Mouse (Mus musculus): ENCODE measurements around the gene Fndc3b. TPM values are rescaled to one million over a fixed set of nuclear protein-coding genes. Genes with fewer than 3 reads are reported as not detected.

Gene Fndc3b
- polyA plus RNA-seq, 1 experiment from 2014 or later: 13.2 TPM

DNA sequence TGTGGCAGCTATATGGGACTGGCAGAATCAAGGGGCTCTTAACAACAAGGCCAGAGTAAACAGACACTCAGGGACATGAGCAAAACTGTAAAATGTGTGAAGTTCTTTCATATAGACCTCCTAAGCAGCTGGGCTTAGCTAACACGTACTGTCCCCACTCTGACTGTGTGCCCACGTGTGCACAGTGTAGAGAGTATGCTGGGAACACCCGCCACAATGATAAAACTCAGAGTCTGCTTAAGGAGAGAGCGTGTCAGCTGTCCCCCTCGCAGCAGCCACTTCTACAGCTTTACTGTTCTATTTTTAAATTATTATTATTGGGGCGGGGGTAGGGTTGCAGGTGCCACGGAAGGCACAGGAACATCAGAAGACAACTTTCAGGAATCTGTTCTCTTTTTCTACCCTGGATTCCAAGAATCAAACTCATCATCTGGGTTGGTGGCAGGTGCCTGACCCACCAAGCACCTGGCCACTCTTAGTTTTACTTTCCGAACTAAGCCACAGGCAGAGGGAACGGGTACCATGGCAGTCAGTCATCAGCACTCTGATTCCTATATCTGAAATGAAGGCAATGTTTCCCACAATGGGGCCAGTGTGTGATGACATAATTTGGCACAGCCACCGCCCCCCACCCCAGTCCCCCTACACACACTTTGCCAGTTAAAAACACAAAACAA is 133.6 kb downstream of the Fndc3b start:
- Histone ChIP-seq H3K4me3 (replicated peaks) (no peak overlapping the region), H3K9ac (no peak overlapping the region), H3K27me3 (no peaks in the 10 kb centered on the region), H3K9me3 (no peaks in the 10 kb centered on the region), H3K36me3 (replicated peaks) (no peaks in the 10 kb centered on the region), H3K4me2 (no peak overlapping the region), H3K27ac (no peak overlapping the region), H3K4me1 (peaks cover 35% of the 10 kb centered on the region)
- 93% methylated on average over 10 of the region's 10 CpGs for WGBS
- no peak for ATAC-seq (ENCODE audit: low FRiP score)

DNA sequence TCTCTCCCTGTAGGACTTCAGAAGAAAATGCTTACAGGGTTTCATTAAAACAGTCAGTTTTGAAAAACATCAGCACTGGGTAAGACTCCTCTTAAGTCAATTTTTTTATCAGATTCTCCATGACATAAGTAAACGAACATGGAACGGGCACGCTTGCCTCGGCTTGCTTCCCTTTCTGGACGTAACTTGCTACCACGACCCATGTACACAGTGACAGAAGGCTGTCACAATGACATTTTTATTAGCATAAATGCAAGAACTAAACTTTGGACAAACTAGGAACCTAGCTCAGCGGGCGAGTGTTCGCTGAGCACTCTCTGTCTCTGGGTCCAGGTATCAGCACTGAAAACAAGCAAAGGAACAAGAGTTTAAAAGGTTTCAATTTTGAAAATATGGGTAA is 136.9 kb downstream of the Fndc3b start:
- no peak for ATAC-seq (ENCODE audit: low FRiP score)
- Histone ChIP-seq H3K27ac (no peak overlapping the region; the same call in 1 of the 2 replicates), H3K4me2 (no peak overlapping the region)

DNA sequence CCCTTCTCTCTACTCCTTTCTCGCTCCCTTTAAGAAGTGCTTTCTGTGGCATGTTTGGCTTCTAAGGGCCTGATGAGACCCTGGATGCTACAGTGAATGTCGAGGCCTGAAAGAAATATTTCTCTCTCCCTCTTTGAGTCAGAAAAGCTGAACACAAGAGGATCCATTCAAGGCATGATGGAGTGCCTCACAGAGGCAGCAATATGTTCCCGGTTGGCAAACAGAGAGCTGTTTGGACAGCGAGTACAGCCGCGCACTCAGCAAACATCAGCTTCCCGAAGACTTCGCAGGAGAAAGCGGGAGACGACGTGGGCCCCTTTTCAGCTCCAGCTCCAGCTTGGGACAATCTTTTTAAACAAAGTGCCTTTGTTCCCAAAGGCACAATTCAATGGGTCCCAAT is 137.6 kb downstream of the Fndc3b start:
- Histone ChIP-seq H3K4me2 (peak overlapping the region; percentile 11; the same call in 1 of the 2 replicates), H3K4me3 (replicated peaks) (no peak overlapping the region), H3K4me1 (peaks cover 16% of the 10 kb centered on the region), H3K36me3 (replicated peaks) (no peaks in the 10 kb centered on the region), H3K27ac (peak overlapping the region; percentile 14; the same call in 1 of the 2 replicates), H3K9ac (no peak overlapping the region), H3K9me3 (no peaks in the 10 kb centered on the region), H3K27me3 (no peaks in the 10 kb centered on the region)
- no peak for ATAC-seq (ENCODE audit: low FRiP score)
- WGBS: 20% methylated on average over 11 of the region's 11 CpGs

More for the DNA sequence above, 136.9 kb downstream of the Fndc3b start:
- Histone ChIP-seq H3K36me3 (replicated peaks) (no peaks in the 10 kb centered on the region), H3K4me3 (replicated peaks) (no peak overlapping the region), H3K27me3 (no peaks in the 10 kb centered on the region), H3K9ac (no peak overlapping the region), H3K9me3 (no peaks in the 10 kb centered on the region), H3K4me1 (peaks cover 17% of the 10 kb centered on the region)
- 93% methylated on average over 9 of the region's 9 CpGs for WGBS

DNA sequence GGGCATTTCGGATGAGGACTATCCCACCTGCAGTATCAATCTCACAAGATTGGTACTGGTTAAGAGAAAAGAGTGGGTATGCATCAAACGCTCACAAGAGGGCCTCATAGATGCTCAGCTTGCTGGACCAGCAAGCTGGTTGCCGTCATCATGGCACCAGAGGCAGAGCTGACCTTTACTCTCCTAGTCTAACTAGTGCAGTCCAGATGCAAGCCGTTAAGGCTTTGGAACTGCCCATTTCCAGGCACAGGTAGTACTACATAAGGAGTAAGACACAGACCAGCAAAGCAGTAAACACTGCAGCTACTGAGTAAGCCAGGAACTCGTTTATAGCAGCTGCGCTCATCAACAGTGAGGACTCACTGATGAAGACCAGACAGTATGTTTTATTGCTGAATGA is 138.8 kb downstream of the Fndc3b start:
- Histone ChIP-seq H3K4me3 (replicated peaks) (no peak overlapping the region), H3K9me3 (no peaks in the 10 kb centered on the region), H3K9ac (no peak overlapping the region), H3K27ac (no peak overlapping the region), H3K27me3 (no peaks in the 10 kb centered on the region), H3K4me1 (peaks cover 16% of the 10 kb centered on the region), H3K36me3 (replicated peaks) (no peaks in the 10 kb centered on the region), H3K4me2 (no peak overlapping the region)
- 72% methylated on average over 6 of the region's 6 CpGs for WGBS
- no peak for ATAC-seq (ENCODE audit: low FRiP score)

DNA sequence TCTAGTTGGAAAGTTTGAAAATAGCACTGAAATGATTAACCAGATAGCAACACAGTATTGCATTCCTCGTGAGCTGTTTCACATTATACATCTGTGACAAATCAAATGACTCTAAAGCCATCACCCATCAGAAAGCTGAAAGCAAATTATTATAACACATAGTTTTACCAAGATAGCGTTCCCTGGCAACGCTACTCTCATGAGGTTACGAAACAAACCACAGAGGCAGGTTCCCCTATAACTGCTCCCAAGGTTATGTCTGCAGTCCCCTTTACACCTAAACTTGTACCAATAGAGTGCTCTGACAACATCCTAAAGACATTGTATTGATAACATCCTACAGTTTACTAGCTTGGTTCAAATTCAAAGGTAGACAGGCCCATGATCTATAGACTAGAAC is 145.8 kb downstream of the Fndc3b start:
- H3K27ac ChIP-seq: no peak overlapping the region
- WGBS: 95% methylated on average over 4 of the region's 4 CpGs
- no peak overlapping the region for H3K4me3 ChIP-seq (replicated peaks)

DNA sequence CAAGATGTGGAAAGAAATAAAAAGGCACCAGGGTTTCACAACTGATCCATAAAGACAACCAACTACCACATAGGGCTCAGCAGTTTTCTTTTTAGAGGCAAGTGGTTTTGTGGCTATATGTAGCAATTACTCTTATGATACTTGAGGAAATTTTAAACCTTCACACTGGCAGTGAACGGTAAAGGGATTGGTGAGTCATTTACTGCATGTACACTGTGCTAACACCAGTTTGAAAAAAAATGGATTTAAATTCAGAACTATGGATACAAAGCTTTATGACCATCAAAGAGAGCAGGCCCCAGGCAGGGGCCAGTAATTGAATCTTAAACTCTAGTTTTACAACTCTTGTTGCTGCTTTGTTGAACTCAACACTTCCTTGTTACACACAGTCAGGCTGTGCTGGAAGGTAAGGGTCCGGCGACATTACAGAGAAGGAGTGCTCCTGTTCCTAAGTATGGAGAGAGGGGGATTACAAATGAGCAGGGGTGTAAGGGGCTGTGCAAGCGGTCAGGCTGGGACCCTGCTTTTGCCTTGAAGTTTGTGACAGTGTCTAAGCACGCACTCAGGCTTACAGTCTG is 148.0 kb downstream of the Fndc3b start:
- Histone ChIP-seq H3K36me3 (replicated peaks) (no peaks in the 10 kb centered on the region), H3K9me3 (no peaks in the 10 kb centered on the region), H3K4me1 (no peaks in the 10 kb centered on the region), H3K4me3 (replicated peaks) (no peak overlapping the region), H3K27me3 (no peaks in the 10 kb centered on the region), H3K9ac (no peak overlapping the region), H3K27ac (no peak overlapping the region), H3K4me2 (no peak overlapping the region)
- no peak for ATAC-seq (ENCODE audit: low FRiP score)
- WGBS: 94% methylated on average over 5 of the region's 5 CpGs

More for the DNA sequence above, 145.8 kb downstream of the Fndc3b start:
- Histone ChIP-seq H3K27me3 (no peaks in the 10 kb centered on the region), H3K4me2 (no peak overlapping the region), H3K9ac (no peak overlapping the region), H3K4me1 (no peaks in the 10 kb centered on the region), H3K36me3 (replicated peaks) (no peaks in the 10 kb centered on the region), H3K9me3 (no peaks in the 10 kb centered on the region)
- ATAC-seq (ENCODE audit: low FRiP score): no peak

DNA sequence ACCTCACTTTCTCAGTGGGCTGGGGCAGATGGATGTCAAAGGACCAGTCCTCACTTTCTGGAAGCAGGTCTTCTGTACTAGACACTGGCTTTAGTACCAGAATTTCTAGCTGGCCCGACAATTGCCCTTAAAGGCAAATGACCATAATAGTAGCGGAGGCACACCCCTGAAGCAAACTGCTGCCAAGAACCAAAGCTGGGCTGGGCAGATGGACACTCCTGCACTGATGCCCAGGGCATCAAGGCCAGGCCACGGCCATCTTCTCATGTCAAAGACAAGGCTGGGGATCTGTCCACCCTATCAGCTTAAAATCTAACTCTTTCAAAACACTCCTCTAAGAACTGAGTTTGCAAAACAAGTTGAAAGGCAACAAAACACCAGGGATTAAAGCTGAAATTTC is 148.6 kb downstream of the Fndc3b start:
- Histone ChIP-seq H3K9ac (no peak overlapping the region), H3K9me3 (no peaks in the 10 kb centered on the region), H3K4me1 (no peaks in the 10 kb centered on the region), H3K27me3 (no peaks in the 10 kb centered on the region), H3K27ac (no peak overlapping the region), H3K4me3 (replicated peaks) (no peak overlapping the region), H3K4me2 (no peak overlapping the region), H3K36me3 (replicated peaks) (no peaks in the 10 kb centered on the region)
- 92% methylated on average over 3 of the region's 3 CpGs for WGBS
- ATAC-seq (ENCODE audit: low FRiP score): no peak

DNA sequence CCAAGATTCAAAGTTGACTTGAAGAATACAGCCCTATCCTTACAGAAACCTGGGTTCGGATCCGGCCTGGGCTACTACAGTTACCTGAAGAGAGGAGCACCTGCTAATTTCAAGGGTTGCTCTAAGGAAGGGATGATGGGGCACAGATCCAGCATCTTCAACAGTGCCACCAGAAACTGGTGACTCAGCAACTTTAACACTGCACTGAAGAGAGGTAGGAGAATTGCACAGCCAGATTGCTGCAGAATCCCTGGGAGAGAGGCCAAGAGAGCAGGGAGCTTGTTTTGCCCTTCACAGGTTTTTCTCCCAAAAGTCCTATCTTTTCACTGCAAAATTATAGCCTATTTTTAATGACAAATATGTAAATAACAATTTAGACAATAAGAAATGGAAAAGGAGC is 149.2 kb downstream of the Fndc3b start:
- Histone ChIP-seq H3K27me3 (no peaks in the 10 kb centered on the region), H3K9ac (no peak overlapping the region), H3K9me3 (no peaks in the 10 kb centered on the region), H3K27ac (no peak overlapping the region), H3K36me3 (replicated peaks) (no peaks in the 10 kb centered on the region), H3K4me1 (no peaks in the 10 kb centered on the region), H3K4me3 (replicated peaks) (no peak overlapping the region), H3K4me2 (no peak overlapping the region)
- no peak for ATAC-seq (ENCODE audit: low FRiP score)
- WGBS: 92% methylated on average over 2 of the region's 2 CpGs

DNA sequence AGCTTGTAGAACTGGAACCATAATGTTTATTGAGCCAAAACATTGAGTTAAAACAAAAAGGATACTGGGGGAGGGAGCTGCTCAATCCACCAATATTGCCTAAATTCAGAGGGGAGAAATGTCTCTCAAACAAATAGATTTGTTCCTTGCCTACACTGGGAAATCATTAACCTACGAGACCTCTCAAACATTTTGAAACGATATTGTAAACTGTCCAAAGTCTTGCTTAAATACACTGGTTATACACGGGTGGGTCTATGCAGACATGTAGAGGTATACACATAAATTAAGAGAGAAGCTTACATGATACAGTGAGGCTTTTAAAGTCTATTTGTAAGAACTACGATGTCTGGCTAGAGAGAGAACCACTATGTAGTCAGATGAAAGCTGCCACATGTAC is 151.8 kb downstream of the Fndc3b start:
- H3K4me3 ChIP-seq (replicated peaks): no peak overlapping the region
- H3K4me2 ChIP-seq: no peak overlapping the region
- 91% methylated on average over 4 of the region's 4 CpGs for WGBS
- H3K27ac ChIP-seq: no peak overlapping the region
- ATAC-seq (ENCODE audit: low FRiP score): no peak
- H3K9ac ChIP-seq: no peak overlapping the region
- no peaks in the 10 kb centered on the region for H3K9me3 ChIP-seq
- H3K27me3 ChIP-seq: no peaks in the 10 kb centered on the region
- H3K36me3 ChIP-seq (replicated peaks): no peaks in the 10 kb centered on the region
- no peaks in the 10 kb centered on the region for H3K4me1 ChIP-seq

DNA sequence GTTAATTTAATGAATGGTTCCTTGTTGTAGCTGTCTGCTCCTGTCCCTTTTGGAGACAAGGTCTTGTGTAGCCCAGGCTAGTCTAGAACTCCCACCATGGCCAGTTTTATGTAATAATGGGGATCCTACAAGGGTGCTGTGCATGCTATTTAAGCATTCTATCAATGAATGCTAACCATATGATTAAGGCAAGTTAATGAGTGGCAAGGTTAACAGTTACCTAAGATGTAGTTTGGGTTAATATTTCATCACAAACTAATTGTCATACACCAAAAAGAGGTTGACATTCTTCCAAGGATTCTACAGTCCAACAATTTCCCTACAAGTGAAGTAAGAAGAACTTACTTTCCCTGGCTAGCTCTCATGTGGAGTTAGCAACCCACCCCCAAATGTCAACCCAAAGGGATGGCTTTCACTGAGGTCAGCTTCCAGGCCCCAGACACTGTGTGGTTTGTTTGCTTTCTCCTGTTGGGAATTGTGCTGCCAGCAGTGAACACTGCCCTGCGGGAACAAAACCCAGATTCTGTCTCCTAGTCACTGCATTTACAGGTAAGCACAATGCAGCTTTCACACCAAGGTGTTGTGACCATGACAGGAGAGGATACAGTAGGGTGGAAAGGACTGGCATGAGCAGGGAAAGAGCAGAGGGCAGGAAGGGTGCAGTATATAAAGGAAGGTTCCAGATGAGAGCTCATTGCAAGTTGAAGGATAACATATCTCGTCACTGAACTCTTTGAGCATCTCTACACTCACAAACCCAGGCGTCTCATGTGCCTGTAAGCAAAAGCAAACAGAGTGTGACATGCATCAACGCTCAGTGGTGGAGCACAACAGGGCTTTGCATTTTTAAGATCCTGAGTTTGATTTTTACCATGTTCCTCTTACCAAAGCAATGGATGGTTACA is 153.8 kb downstream of the Fndc3b start:
- H3K27me3 ChIP-seq: no peaks in the 10 kb centered on the region
- no peak overlapping the region for H3K4me3 ChIP-seq (replicated peaks)
- no peak for ATAC-seq (ENCODE audit: low FRiP score)
- 88% methylated on average over 4 of the region's 4 CpGs for WGBS
- H3K9ac ChIP-seq: no peak overlapping the region
- no peaks in the 10 kb centered on the region for H3K9me3 ChIP-seq
- H3K4me1 ChIP-seq: no peaks in the 10 kb centered on the region
- no peaks in the 10 kb centered on the region for H3K36me3 ChIP-seq (replicated peaks)
- H3K4me2 ChIP-seq: no peak overlapping the region
- no peak overlapping the region for H3K27ac ChIP-seq

DNA sequence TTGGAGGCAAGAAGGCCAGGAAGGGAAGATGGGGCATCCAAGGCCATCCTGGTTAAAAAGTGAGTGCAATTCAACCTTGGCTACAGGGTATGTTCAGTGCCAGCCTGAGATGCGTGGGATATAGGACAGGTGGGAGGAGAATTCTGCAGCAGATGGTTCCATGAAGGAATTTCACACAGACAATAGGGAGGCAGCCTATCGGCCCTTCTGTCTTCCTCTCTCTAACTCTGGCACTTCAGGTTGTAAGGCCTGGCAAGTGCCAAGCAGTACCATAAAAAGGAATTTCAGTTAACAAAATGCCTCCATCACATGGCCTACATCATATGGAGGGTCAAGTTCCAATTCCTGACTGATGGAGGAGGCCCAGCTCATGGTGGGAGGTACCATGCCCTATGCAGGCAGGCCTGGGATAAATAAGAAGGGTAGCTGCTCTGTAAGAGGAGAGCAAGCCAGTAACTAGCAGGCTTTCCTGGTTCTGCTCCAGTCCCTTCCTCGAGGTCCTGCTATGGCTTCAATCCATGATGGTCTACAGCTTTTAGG is 155.6 kb downstream of the Fndc3b start:
- no peak for ATAC-seq (ENCODE audit: low FRiP score)
- WGBS: 92% methylated on average over 3 of the region's 3 CpGs
- no peaks in the 10 kb centered on the region for H3K27me3 ChIP-seq
- no peak overlapping the region for H3K4me2 ChIP-seq
- no peaks in the 10 kb centered on the region for H3K9me3 ChIP-seq
- H3K27ac ChIP-seq: no peak overlapping the region
- no peak overlapping the region for H3K9ac ChIP-seq
- H3K4me3 ChIP-seq (replicated peaks): no peak overlapping the region
- no peaks in the 10 kb centered on the region for H3K4me1 ChIP-seq
- H3K36me3 ChIP-seq (replicated peaks): no peaks in the 10 kb centered on the region

DNA sequence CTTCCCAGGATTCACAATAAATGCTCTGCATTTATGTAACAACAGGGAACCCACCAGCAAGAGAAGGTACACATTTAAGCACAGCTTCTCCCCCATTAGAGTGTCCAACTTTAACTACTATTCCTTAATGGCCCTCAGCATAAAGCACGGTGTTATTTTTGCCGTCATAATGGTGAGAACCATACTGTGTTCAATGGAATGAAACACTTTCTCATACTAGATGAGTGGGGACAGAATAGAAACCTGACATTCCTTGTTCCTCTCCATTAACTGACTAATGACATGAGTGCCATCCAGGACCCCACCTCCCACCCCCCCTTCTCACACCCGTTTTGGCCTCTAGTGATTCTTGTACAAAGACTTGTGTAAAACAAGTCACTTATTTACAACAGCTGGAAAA is 156.8 kb downstream of the Fndc3b start:
- no peak for ATAC-seq (ENCODE audit: low FRiP score)
- WGBS: 84% methylated on average over 3 of the region's 3 CpGs
- Histone ChIP-seq H3K36me3 (replicated peaks) (no peaks in the 10 kb centered on the region), H3K27ac (no peak overlapping the region), H3K9ac (no peak overlapping the region), H3K9me3 (no peaks in the 10 kb centered on the region), H3K4me1 (no peaks in the 10 kb centered on the region), H3K4me2 (no peak overlapping the region), H3K27me3 (no peaks in the 10 kb centered on the region), H3K4me3 (replicated peaks) (no peak overlapping the region)

Measured in forebrain, embryonic 12.5 days (tissue).